Mouse (Mus musculus) urinary bladder, adult 18-20 months (tissue): ENCODE results near the gene Khk.

Experiments
- DNase-seq, 2 experiments: peaks; one replicate each; pipeline ENCODE4 v3.0.0; 2022; ENCODE audit warnings: low spot score in 2 of 2, mixed read lengths in 2 of 2

Khk gene

DNA sequence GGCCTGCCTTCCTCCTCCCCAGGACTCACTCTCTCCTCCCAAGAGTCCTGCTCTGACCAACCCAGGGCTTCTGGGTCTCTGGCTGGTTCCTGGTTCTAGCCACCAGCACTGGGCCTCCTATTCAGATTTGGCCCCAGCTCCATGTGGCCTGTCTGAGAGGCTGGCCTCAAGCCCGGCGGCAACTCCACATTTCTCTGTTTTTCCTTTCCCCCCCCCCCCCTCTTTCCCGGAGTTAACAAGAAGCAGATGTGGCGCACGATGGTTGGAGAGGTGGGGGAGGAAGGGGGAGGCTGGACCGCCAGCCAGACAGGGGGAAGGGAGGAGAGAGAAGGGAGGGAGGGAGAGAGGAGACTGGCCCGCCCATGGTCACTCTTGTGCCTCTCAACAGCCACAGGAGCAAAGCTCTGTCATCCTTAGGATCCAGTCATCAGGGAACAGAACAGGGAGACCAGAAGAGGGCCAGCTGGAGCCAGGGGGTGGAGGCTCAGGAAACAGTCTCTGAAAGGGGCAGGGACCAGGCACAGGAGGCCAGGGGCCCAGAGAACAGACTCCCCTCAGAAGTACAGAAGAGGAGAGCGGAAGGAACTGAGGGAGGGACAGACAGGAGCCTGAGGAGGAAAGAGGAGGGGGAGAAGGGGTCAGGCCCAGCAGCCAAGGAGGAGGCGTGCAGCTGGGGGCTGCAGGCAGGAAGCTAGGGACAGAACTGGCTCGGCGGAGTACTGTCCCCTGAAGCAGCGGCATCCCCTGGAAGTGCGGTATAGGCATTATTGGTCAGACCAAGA, 8.0 kb upstream of the Khk start, which contains the start of gene Emilin1:
TSS of gene Emilin1 (plus strand) at position 343 of the 782 bp plus-strand sequence.
- DNase-seq, result peak in 1 of 2 experiments; percentile 58

- DNase-seq, result no peak
Measured at GRCm38 (mm10) chr5:30914101-30914635, 7.1 kb upstream of the Khk start.

DNA sequence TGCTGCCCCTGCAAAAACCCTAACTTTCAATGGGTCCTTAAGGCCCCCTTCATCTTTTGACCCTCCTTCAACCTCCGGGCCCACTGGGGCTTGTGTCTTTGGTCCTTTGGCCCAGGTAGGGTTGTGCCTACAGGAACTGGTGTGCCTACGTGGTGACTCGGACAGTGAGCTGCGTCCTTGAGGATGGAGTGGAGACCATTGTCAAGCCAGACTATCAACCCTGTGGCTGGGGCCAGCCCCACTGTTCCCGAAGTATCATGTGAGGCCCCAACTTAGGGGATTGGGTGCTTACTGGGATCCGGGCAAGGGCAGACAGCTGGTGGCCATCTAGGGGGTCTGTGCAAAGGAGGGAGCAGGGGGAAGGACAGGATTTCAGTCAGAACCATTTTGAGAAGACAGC, 6.4 kb upstream of the Khk start:
- no peak for DNase-seq

GRCm38 (mm10) chr5:30915456-30915855, 5.8 kb upstream of the Khk start:
- DNase-seq, result no peak

- peak; percentile 50 to 82 for DNase-seq
Measured at GRCm38 (mm10) chr5:30915974-30916433, 5.2 kb upstream of the Khk start.

GRCm38 (mm10) chr5:30916841-30917240, 4.4 kb upstream of the Khk start:
- no peak for DNase-seq

GRCm38 (mm10) chr5:30917348-30917747, 3.9 kb upstream of the Khk start:
- DNase-seq, result no peak

DNA sequence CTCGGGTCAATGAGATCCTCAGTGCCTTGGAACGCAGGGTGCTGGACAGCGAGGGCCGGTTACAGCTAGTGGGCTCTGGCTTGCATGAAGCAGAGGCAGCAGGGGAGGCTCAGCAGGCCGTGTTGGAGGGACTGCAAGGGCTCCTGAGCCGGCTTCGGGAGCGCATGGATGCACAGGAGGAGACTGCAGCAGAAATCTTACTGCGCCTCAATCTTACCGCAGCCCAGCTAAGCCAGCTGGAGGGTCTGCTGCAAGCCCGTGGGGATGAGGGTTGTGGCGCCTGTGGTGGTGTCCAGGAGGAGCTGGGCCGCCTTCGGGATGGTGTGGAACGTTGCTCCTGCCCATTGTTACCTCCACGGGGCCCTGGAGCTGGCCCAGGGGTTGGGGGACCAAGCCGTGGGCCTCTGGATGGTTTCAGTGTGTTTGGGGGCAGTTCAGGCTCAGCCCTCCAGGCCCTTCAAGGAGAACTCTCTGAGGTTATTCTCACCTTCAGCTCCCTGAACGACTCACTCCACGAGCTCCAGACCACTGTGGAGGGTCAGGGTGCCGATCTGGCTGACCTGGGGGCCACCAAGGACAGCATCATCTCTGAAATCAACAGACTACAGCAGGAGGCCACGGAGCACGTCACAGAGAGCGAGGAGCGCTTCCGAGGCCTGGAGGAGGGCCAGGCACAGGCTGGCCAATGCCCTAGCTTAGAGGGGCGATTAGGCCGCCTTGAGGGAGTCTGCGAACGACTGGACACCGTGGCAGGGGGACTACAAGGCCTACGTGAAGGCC, 3.1 kb upstream of the Khk start:
- no peak for DNase-seq

DNA sequence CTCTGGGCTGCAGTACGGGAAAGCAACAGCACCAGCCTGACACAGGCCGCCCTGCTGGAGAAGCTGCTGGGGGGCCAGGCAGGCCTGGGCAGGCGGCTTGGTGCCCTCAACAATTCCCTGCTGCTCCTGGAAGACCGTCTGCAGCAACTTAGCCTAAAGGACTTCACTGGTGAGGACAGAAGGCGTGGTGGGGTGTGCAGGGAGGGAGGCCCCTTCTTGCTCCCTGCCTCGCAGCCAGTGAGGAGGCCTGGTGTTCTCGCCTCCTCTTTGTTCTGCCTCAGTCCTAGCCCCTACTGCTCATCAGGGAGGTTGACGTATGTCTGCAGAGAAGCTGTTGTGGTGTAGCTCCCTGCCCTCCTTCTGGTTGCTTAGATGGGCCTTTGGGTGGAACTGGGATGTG, 2.5 kb upstream of the Khk start:
- no peak for DNase-seq

- DNase-seq, result no peak
Measured at GRCm38 (mm10) chr5:30919831-30920614, 1.2 kb upstream of the Khk start.

GRCm38 (mm10) chr5:30920621-30921020, 610 bp upstream of the Khk start:
- DNase-seq, result no peak

DNA sequence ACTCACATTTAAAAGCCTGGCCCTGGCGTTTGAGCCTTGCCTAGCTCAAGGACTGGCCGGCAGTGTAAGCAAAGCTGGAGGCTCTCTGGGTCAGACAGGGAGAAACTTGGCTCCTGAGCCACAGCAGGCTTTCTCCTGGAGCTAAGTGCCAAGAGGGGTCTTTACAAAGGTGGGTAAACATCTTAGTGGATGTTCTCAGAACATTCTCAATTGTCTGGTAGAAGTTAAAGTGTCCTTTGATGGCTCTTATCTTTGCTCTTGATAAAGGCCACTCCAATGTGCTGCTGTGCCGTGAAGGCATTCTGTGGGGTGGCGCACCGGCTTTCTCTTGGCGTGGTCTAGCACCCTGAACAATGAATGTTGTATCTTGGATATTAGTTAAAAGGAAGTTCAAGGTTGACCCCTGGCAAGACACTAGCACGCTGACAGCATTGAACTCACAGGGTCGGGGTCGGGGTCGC, 1.4 kb downstream of the Khk start:
- DNase-seq, result no peak

GRCm38 (mm10) chr5:30923119-30923518, 1.9 kb downstream of the Khk start:
- DNase-seq, result no peak

DNA sequence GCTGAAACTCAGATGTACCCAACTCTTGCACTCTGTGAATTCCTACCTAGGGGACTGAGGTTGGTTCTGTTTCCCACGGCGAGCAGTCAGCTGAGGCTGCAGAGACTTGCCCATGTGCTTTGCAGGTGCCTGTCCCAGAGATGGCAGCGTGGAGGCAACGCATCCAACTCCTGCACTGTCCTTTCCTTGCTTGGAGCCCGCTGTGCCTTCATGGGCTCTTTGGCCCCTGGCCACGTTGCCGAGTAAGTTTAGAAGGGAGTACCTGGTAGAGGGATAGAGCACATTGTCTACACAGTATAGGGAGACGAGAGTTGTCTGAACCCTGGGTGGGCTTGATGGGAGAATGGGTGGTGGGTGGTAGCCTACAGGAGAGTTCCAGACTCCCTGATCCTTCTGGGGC, 3.4 kb downstream of the Khk start:
- no peak for DNase-seq

DNA sequence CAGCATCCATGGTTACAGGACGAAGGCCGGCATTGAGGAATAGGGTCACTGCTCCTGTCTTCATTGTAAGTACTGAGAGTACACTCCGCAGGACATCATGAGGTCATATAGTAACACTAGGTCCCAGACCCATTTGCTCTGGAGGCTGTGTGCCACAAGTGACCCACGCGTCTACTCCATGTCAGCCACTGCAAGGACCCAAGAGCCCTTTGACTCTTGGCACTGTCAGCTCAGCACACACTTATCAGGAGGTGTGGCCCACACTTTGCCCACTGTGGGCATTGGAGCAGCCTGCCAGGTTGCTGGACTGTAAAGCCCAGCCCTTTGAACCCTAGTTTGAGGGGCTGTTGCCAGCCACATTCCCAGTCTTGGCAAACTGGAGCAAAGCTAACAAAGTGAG, 4.0 kb downstream of the Khk start:
- DNase-seq, result no peak

DNA sequence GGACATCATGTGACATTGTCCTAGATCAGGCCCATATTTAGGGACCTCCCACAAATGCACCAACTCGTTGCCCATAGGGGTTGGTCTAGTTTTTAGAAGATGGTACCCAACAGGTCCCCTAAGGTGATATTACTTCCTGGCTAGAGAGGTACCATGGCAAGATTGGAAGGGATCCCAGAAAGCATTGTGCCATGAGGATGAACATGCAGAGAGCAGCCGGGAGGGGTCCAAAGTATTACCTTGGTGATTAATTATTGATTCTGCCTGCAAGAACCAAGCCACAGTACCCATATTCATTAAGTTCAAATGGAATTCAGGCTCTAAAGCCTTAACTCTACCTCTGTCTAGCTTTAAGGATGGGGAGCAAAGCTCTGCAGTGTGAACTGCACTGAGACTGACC, 4.8 kb downstream of the Khk start:
- no peak for DNase-seq

- no peak for DNase-seq
Measured at GRCm38 (mm10) chr5:30927945-30928529, 6.8 kb downstream of the Khk start.

DNA sequence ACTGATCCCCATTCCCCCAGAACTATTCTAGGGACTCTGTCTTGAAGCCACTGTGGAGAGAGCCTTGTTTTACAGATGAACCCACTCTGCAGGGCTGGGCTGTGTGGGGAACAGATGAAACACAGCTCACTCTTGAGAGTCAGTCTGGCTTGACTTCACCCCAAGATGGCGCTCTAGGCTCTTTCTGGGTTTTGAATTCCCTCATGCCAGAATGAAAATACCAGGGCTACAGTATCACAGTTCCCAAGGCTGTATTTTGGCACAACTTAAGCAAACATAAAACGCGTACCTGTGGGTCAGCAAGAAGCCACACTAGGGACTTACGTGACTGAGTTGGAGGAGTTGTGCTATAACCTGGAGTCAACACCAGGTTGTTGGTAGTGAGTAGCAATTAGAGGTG, 8.9 kb downstream of the Khk start:
- DNase-seq, result no peak

GRCm38 (mm10) chr5:30930846-30931245, 9.6 kb downstream of the Khk start:
- DNase-seq, result no peak

GRCm38 (mm10) chr5:30931378-30931777, 10.1 kb downstream of the Khk start:
- no peak for DNase-seq

- DNase-seq, result no peak
Measured at GRCm38 (mm10) chr5:30933705-30934104, 12.5 kb downstream of the Khk start.
